Comparison of ENCODE assay signal across 8 mouse cellular contexts in genomic region chr7:24208282-24208886, GRCm38 (mm10). TPM values are rescaled to one million over a fixed set of nuclear protein-coding genes. Genes with fewer than 3 reads are reported as not detected.
DNase-seq lines count a peak whose midpoint lies in the region; ATAC-seq and TF ChIP-seq lines count a peak whose summit lies in the region.

No protein-coding gene starts in this region.

- H3K27ac ChIP-seq in lung, postnatal 0 days (ENCODE audit: low read length) = no peak overlapping the region
- H3K27ac ChIP-seq in liver, embryonic 12.5 days = no peak overlapping the region
- H3K27ac ChIP-seq in stomach, embryonic 16.5 days (ENCODE audit: low read length) = no peak overlapping the region

- H3K4me1 ChIP-seq in lung, postnatal 0 days (ENCODE audit: insufficient read depth, low read depth, low read length) = no peaks in the 10 kb centered on the region
- peaks cover 15% of the 10 kb centered on the region for H3K4me1 ChIP-seq in liver, embryonic 12.5 days
- no peaks in the 10 kb centered on the region for H3K4me1 ChIP-seq in stomach, embryonic 16.5 days (ENCODE audit: control insufficient read depth, insufficient read depth, low read length)

- no peak for TF ChIP-seq EP300 in lung, postnatal 0 days (IDR thresholded peaks at IDR 0.05)

- H3K9me3 ChIP-seq in lung, postnatal 0 days (ENCODE audit: low read length) = no peaks in the 10 kb centered on the region
- H3K9me3 ChIP-seq in liver, embryonic 12.5 days (replicated peaks) = no peaks in the 10 kb centered on the region
- H3K9me3 ChIP-seq in stomach, embryonic 16.5 days (replicated peaks; ENCODE audit: control insufficient read depth, low read length) = no peaks in the 10 kb centered on the region

- no peak for ATAC-seq in lung, postnatal 0 days
- ATAC-seq in liver, embryonic 12.5 days = no peak
- ATAC-seq in stomach, embryonic 16.5 days (ENCODE audit: insufficient read depth, low FRiP score) = peak; percentile 47; the same call in 1 of the 2 replicates

- H3K36me3 ChIP-seq in lung, postnatal 0 days (ENCODE audit: insufficient read depth, low read length) = no peaks in the 10 kb centered on the region
- H3K36me3 ChIP-seq in liver, embryonic 12.5 days = peaks cover 27% of the 10 kb centered on the region
- peaks cover 15% of the 10 kb centered on the region for H3K36me3 ChIP-seq in stomach, embryonic 16.5 days (ENCODE audit: control insufficient read depth, insufficient read depth, low read length)

- H3K9ac ChIP-seq in lung, postnatal 0 days (replicated peaks; ENCODE audit: low read depth) = peak overlapping the region; percentile 78
- H3K9ac ChIP-seq in liver, embryonic 12.5 days = peak overlapping the region; percentile 69; the same call in 1 of the 2 replicates
- 0 out of 2 replicates have a peak overlapping the region, but pooled peaks have one; percentile 2 for H3K9ac ChIP-seq in stomach, embryonic 16.5 days (ENCODE audit: low read length)

- peak overlapping the region; percentile 65 for H3K4me3 ChIP-seq in lung, postnatal 0 days (ENCODE audit: low read depth, low read length)
- peak overlapping the region; percentile 64 for H3K4me3 ChIP-seq in liver, embryonic 12.5 days
- H3K4me3 ChIP-seq in stomach, embryonic 16.5 days (replicated peaks; ENCODE audit: low read length) = peak overlapping the region; percentile 68

- TF ChIP-seq CTCF in lung, postnatal 0 days (IDR thresholded peaks at IDR 0.05) = no peak

- DNase-seq in cerebellum, adult 9-10 months = peak; percentile 38
- DNase-seq in cerebellum, postnatal 36 days = no peak
- no peak for DNase-seq in lung, postnatal 0 days (ENCODE audit: low spot score)
- DNase-seq in lung, postnatal 36 days = no peak
- no peak for DNase-seq in frontal cortex, postnatal 14 days (ENCODE audit: low spot score in 2 of 2)
- DNase-seq in natural killer cell, adult 2 months (ENCODE audit: low spot score in 2 of 2) = no peak

- peak overlapping the region; percentile 71; the same call in 1 of the 2 replicates for H3K4me2 ChIP-seq in lung, postnatal 0 days (replicated peaks; ENCODE audit: low read depth, low read length)
- peak overlapping the region; percentile 66 for H3K4me2 ChIP-seq in liver, embryonic 12.5 days
- peak overlapping the region; percentile 67 for H3K4me2 ChIP-seq in stomach, embryonic 16.5 days (ENCODE audit: low read depth, low read length)

- 59% methylated on average over 7 of the region's 7 CpGs for WGBS in lung, postnatal 0 days
- 49% methylated on average over 7 of the region's 7 CpGs for WGBS in liver, embryonic 12.5 days (ENCODE audit: insufficient replicate concordance)
- 58% methylated on average over 7 of the region's 7 CpGs for WGBS in stomach, embryonic 16.5 days

- no peaks in the 10 kb centered on the region for H3K27me3 ChIP-seq in lung, postnatal 0 days (replicated peaks; ENCODE audit: insufficient read depth, low read length)
- H3K27me3 ChIP-seq in liver, embryonic 12.5 days (replicated peaks) = no peaks in the 10 kb centered on the region
- no peaks in the 10 kb centered on the region for H3K27me3 ChIP-seq in stomach, embryonic 16.5 days (ENCODE audit: control insufficient read depth, insufficient read depth, low read length)

RNA-seq across cellular contexts. Expression of gene Zfp111, which starts 2.9 kb away (rescaled TPM):
- 3.7 and 4.4 TPM in 2 replicates for polyA plus RNA-seq in lung, postnatal 0 days (2015; fragmentation: Nextera tagmentation; extraction: Ambion mirVana)
- 2.1 and 4.2 TPM in 2 replicates for polyA plus RNA-seq in liver, embryonic 12.5 days (2016; fragmentation: Nextera tagmentation; extraction: Ambion mirVana)
- polyA plus RNA-seq in stomach, embryonic 16.5 days (2015; fragmentation: Nextera tagmentation; extraction: Ambion mirVana) = 10.2 and 12.5 TPM in 2 replicates

RNA-seq across cellular contexts. Expression of gene Zfp109, which starts 29.0 kb away (rescaled TPM):
- polyA plus RNA-seq in lung, postnatal 0 days (2015; fragmentation: Nextera tagmentation; extraction: Ambion mirVana) = 1.2 and 1.7 TPM in 2 replicates
- 2.0 and 2.7 TPM in 2 replicates for polyA plus RNA-seq in liver, embryonic 12.5 days (2016; fragmentation: Nextera tagmentation; extraction: Ambion mirVana)
- polyA plus RNA-seq in stomach, embryonic 16.5 days (2015; fragmentation: Nextera tagmentation; extraction: Ambion mirVana) = 5.4 and 6.3 TPM in 2 replicates

RNA-seq across cellular contexts. Expression of gene Zfp114, which starts 33.5 kb away (rescaled TPM):
- 0.90 and 1.1 TPM in 2 replicates for polyA plus RNA-seq in lung, postnatal 0 days (2015; fragmentation: Nextera tagmentation; extraction: Ambion mirVana)
- 1.4 and 1.5 TPM in 2 replicates for polyA plus RNA-seq in liver, embryonic 12.5 days (2016; fragmentation: Nextera tagmentation; extraction: Ambion mirVana)
- 5.8 and 6.3 TPM in 2 replicates for polyA plus RNA-seq in stomach, embryonic 16.5 days (2015; fragmentation: Nextera tagmentation; extraction: Ambion mirVana)

RNA-seq across cellular contexts. Expression of gene Zfp108, which starts 46.2 kb away (rescaled TPM):
- 2.2 and 2.4 TPM in 2 replicates for polyA plus RNA-seq in lung, postnatal 0 days (2015; fragmentation: Nextera tagmentation; extraction: Ambion mirVana)
- polyA plus RNA-seq in liver, embryonic 12.5 days (2016; fragmentation: Nextera tagmentation; extraction: Ambion mirVana) = 0.48 and 0.56 TPM in 2 replicates
- polyA plus RNA-seq in stomach, embryonic 16.5 days (2015; fragmentation: Nextera tagmentation; extraction: Ambion mirVana) = 3.9 TPM in 2 replicates

Comparison
In these comparisons a context has a peak if more than half of its experiments do, and no peak if none do; other contexts are left out.
1. H3K9ac ChIP-seq: peak in every context shown above with its lines; median percentile 78 in lung, postnatal 0 days; 69 in liver, embryonic 12.5 days; 2 in stomach, embryonic 16.5 days.